Mouse (Mus musculus) heart, adult 11 months (tissue): ENCODE measurements around the gene Cnn2.
"Not testable (repeated sequence)": the region's sequence is repeated elsewhere in the genome, so short reads cannot be mapped to it uniquely, and the experiment has no call there.

Experiments
- DNase-seq: peaks from one replicate; pipeline ENCODE4 v3.0.0; 2022

Cnn2 gene

GRCm38 (mm10) chr10:79988506-79989271 is at the start of gene Cnn2:
TSS of gene Cnn2 (plus strand) at chr10:79988584.
- DNase-seq = peak; percentile 99

DNA sequence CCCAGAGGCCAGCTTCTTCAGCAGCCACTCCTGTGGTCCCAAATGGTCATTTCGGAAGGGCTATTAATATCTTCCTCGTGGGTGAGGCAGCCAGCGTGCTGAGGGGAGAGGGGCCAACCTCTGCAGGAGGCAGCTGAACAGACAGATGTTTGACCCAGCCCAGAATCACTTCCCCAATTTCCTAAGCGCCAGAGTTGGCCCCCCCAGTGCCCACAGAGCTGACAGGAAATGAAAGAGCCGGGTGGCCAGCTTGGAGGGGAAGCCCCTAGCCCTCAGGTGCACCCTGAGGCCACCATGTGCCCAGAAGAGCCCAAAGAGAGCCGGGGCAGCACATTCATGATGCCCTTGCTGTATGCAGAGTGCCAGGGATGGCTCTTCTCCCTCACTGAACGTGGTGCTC is 47.6 kb upstream of the Cnn2 start:
- DNase-seq = peak; percentile 98

- no peak for DNase-seq
These were observed 45.4 kb upstream of the Cnn2 start for GRCm38 (mm10) chr10:79942988-79943387.

- no peak for DNase-seq
These were observed 44.9 kb upstream of the Cnn2 start for GRCm38 (mm10) chr10:79943471-79943901.

- no peak for DNase-seq
These were observed 42.7 kb upstream of the Cnn2 start for GRCm38 (mm10) chr10:79945507-79946234.

DNA sequence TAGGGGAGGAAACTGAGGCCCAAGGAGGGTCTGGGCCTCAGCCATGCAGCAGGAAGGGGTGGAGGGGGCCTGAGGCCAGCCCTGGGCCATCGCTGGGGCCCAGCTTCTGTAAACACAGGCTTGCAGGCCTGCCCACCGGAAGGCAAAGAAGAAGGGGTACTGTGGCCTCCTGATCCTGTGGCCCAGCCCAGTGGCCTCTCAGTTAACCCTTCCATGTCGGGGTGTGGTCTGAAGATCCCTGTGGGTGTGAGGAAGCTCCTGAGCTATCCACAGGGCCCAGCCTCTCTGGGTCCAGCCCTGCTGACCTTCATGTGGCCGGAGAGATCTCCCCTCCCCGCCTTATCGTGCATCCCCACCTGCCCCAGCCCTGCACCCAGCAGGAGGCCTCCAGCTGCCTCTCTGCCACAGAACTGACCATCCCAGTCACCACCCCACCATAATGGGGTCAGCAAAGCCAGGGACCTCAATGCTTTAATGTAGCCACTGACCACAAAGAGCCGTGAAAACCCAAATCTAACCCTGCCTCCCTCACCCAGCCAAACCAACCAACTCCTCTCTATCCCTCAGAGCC is 41.5 kb upstream of the Cnn2 start:
- DNase-seq = no peak

- peak; percentile 91 for DNase-seq
These were observed 40.9 kb upstream of the Cnn2 start for GRCm38 (mm10) chr10:79947502-79947901.

DNA sequence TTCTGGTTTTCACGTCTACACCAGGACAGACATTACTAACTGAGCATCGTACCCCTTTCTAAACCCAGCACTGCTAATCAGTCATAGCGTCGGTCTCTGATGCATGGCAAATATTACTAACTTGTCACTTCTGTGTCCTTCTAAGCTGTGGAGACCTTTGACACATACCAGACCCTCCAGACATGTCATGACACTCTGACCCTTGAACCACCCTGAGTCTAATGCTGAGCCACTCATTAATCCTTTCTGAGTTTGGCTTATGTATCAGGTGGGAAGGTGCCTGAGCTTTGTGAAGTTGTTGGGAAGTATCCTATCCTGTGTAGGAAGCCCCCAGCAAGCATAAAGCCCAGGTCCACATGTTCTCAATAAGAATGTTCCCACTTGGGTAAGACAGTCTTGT is 38.5 kb upstream of the Cnn2 start:
- DNase-seq = no peak

GRCm38 (mm10) chr10:79950661-79951060 is 37.7 kb upstream of the Cnn2 start:
- no peak for DNase-seq

- DNase-seq = peak; percentile 94
These were observed 34.4 kb upstream of the Cnn2 start for GRCm38 (mm10) chr10:79953946-79954345.

DNA sequence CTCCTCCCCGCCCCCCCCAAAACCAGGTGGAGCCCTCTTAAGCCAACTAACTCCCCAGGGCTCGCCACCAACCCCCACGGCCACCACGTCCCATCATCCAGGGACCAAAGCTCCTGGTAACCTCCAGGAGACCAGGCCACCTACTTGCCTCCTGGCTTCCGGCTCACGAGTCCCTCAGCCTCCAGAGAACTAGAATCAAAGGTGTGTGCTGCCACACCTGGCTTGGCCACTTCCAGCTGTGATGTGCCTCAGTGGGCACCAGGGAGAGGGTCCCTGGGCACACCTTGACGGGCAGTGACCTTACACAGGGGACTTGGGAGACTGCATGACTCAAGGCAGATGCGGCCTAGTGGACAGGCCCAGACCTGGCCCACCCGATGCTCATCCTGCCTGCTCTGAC is 32.7 kb upstream of the Cnn2 start:
- DNase-seq = peak; percentile 92

DNA sequence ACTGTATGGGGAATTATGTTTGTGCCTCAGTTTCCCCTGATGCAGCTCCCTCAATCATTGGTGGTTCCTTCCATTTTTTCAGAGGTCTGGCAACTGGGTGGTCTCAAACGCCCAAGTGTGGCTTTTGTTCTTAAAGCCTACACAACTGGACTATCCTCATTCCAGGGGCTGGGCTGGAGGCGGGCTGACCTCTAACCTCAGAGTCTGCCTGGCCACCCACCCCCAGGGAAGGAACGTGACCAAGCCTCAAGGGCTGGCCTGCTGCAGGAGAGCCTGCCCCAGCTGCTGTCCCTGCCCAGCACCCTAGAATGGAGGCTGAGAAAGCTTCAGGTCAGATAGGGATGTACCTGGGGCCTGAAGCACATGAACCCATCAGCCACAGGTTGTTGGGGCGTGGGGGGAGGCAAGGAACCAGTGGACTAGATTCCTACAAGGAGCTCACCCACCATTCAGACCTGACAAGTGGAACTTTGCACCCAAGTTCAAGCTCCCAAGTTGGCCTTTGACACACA is 31.7 kb upstream of the Cnn2 start:
- DNase-seq = peak; percentile 93

- DNase-seq = peak; percentile 97
These were observed 30.1 kb upstream of the Cnn2 start for GRCm38 (mm10) chr10:79958140-79958816.

DNA sequence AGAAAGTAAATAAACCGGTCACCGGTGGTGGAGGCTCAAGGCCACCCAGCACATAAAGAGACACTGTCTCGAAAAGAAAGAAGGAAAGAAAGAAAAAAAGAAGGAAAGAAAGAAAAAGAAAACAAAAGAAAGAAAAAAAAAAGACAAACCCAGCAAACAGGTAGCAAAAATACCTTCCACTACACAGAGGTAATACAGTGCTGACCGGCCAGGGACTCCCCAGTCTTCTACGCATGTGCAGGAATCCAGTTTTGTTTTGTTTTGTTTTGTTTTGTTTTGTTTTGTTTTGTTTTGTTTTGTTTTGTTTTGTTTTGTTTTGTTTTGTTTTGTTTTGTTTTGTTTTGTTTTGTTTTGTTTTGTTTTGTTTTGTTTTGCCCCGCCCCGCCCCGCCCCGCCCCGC is 29.0 kb upstream of the Cnn2 start:
- not testable (repeated sequence) for DNase-seq

DNA sequence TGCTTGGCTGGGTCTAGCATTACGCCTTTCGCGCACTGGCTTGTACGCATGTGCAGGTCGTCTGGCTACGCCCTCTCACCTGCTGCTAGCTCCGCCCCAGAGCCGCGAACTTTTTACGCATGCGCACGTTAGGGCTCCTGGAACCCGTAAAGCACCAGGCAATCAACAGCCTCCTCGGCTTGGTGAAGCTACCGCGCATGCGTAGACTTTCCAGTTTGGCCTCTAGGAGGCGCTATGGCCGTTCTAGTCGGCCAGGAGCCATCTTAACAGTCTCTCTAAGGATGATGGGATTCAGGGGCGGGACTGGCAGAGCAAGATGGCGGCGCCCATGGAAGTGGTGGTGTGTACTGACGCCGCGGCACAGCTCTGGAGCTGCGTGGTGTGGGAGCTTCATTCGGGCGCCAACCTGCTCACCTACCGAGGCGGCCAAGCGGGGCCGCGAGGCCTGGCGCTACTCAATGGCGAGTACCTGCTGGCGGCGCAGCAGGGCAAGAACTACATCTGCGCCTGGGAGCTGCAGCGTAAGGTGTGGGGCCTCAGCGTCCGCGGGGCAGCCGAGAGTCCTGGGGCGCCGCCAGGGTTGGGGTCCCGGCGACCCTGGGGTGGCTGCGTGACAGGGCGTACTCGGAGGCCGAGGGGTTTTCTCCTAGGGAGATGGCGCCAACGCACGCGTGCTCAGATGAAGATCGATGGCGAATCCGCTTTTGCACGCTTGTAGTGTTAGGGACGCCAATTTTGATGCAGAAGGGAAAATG is 28.4 kb upstream of the Cnn2 start, which contains the start of gene Wdr18:
TSS of gene Wdr18 (plus strand) at position 306 of the 755 bp plus-strand sequence.
- peak; percentile 100 for DNase-seq

- peak; percentile 91 for DNase-seq
These were observed 27.6 kb upstream of the Cnn2 start for GRCm38 (mm10) chr10:79960671-79961294.

GRCm38 (mm10) chr10:79964727-79965126 is 23.7 kb upstream of the Cnn2 start:
- DNase-seq = peak; percentile 91

GRCm38 (mm10) chr10:79965325-79965724 is 23.1 kb upstream of the Cnn2 start:
- no peak for DNase-seq

DNA sequence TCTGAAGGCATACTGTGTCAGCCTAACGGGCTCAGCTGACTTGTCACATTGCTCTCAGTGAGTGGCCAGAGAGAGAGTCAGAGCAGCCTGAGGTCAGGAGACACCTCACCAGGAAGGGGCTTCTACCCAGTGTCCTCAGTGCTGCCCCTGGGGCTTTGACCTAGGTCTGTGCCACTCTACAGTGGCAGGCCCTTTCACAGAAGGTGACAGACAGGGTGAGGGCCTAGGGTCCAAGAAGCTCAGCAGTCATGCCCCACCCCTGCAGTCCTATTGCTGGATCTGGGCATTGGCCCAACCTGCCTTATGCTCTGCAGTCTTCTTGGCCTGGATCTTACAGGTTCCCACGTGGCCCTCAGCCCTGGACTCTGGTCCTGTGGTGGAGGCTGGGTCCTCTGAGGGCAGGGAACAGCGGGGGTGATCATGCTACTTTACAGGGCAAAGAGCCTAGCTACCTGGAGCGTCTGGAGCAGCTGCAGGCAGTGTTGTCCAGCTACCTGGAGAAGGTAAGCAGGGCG is 21.4 kb upstream of the Cnn2 start:
- DNase-seq = peak; percentile 98

DNA sequence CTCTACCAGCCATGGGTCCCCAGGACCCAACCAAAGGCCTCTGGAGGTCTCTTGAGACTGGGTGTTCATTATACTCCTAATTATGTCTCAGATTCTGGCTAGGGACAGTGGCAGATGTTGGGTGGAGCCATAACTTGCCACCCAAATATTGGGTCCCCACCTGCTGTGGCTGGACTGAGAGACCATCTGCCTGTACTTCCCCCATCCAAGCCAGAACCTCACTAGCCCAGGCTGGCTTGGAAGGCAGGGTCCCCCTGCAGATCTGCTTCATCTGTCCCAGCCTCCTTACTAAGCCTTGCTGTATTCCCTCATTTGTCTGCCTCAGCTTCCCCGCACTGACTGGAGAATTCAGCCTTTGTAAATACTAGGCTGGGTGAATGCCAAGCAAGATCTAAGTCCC is 20.2 kb upstream of the Cnn2 start:
- no peak for DNase-seq

DNA sequence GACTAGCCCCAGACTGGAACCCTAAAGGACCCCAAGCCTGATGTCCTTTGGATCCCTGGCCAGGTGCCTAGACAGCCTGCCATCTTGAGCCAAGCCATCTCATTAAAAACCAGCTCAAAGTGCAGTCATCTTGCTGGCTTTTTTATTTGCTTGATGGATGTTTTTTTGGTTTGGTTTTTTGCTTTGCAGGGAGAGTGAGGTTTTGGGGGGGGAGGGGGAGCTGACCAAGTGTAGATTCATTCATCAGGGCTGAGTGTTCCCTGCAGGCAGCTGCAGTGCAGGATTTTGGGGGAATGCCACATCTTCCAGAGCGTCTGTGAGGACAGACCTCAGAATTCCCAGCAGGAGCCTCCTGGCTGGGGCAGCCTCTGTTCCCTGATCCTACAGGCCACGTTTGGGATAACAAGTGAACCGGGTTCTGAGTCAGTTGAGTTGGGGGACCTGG is 19.2 kb upstream of the Cnn2 start:
- no peak for DNase-seq
